Mouse (Mus musculus) forebrain, embryonic 14.5 days (tissue): ENCODE results near the gene Ccl17. TPM values are rescaled to one million over a fixed set of nuclear protein-coding genes. Genes with fewer than 3 reads are reported as not detected.

Experiments
- ATAC-seq: fragments of 200-750 bp; cut with Nextera tagmentation; 2 replicates; pipeline ENCODE4 v1.8.0; 2017; ENCODE audit warnings: mild to moderate bottlenecking, moderate library complexity
- DNase-seq: peaks from one replicate; pipeline ENCODE4 v3.0.0-alpha.2; 2015; ENCODE audit warnings: low spot score
- H3K27ac ChIP-seq: fragments of 300-500 bp; sonication (generic); 2 replicates; pipeline ENCODE4 v1.5.1; 2014; ENCODE audit warnings: low read depth, mild to moderate bottlenecking, control low read depth, low read length, moderate library complexity
- H3K27me3 ChIP-seq: fragments of 300-500 bp; sonication (generic); replicated peaks from 2 replicates; pipeline ENCODE4 v1.6.1; 2014; ENCODE audit warnings: low read length, control low read depth, mixed read lengths; ENCODE audit not compliant: control insufficient read depth, insufficient read depth
- H3K36me3 ChIP-seq: fragments of 300-500 bp; sonication (generic); 2 replicates; pipeline ENCODE4 v1.6.1; 2014; ENCODE audit warnings: low read length, control low read depth; ENCODE audit not compliant: control insufficient read depth, insufficient read depth
- H3K4me1 ChIP-seq: fragments of 300-500 bp; sonication (generic); 2 replicates; pipeline ENCODE4 v1.6.1; 2014; ENCODE audit warnings: antibody characterized with exemption, low read length, control low read depth; ENCODE audit not compliant: control insufficient read depth, insufficient read depth
- H3K4me2 ChIP-seq: fragments of 300-500 bp; sonication (generic); 2 replicates; pipeline ENCODE4 v1.6.1; 2014; ENCODE audit warnings: mild to moderate bottlenecking, control low read depth, low read length
- H3K4me3 ChIP-seq: fragments of 300-500 bp; sonication (generic); 2 replicates; pipeline ENCODE4 v1.5.1; 2014; ENCODE audit warnings: low read depth, low read length, control low read depth
- H3K9ac ChIP-seq: fragments of 300-500 bp; sonication (generic); 2 replicates; pipeline ENCODE4 v1.6.1; 2014; ENCODE audit warnings: mild to moderate bottlenecking, low read length, control low read depth, moderate library complexity
- H3K9me3 ChIP-seq: fragments of 300-500 bp; sonication (generic); replicated peaks from 2 replicates; pipeline ENCODE4 v1.6.1; 2016; ENCODE audit warnings: low read length, control low read depth, mixed read lengths; ENCODE audit not compliant: control insufficient read depth
- WGBS: fragments of 180-500 bp; shearing (Covaris S2); extraction: QIAGEN DNeasy Blood & Tissue Kit; methylation state at CpG from one replicate; pipeline ENCODE4 v1.1.7; 2014; 5-methylcytosine and 5-hydroxymethylcytosine counted together
- polyA plus RNA-seq: library from polyadenylated mRNA; unstranded; fragments of >200 nt; fragmentation: Nextera tagmentation; extraction: Ambion mirVana; gene quantifications from 2 replicates; pipeline ENCODE4 v1.2.1, GENCODE M21; 2014

Ccl17 gene
- polyA plus RNA-seq, 1 experiment from 2014 or later = 0.63 TPM

DNA sequence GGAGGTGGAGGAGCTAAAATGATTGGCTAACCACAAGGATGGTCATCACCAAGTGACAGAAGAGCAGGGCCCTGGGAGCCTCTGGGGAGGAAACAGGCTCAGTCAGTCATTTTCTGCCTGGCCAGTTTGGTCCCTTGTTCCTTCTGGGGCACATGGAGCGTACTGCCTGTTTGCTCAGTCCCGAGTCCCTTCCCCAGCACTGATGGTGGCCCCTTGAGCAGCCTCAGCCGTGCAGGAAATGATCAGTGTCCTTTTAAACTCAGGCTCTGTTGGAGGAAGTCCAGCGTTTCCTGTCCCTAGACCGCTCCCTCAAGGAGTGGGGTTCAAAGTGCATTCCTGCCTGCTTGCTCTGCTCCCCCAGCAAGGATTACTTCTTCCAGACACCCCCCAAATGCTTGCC is 31.8 kb upstream of the Ccl17 start:
- Histone ChIP-seq H3K9ac (no peak overlapping the region), H3K36me3 (no peaks in the 10 kb centered on the region), H3K4me3 (no peak overlapping the region), H3K9me3 (no peaks in the 10 kb centered on the region), H3K27me3 (no peaks in the 10 kb centered on the region), H3K27ac (no peak overlapping the region), H3K4me1 (peaks cover 8% of the 10 kb centered on the region), H3K4me2 (no peak overlapping the region)
- DNase-seq (no peak), ATAC-seq (peak; percentile 8; the same call in 1 of the 2 replicates)
- WGBS = 55% methylated on average over 5 of the region's 5 CpGs

GRCm38 (mm10) chr8:94778895-94779533 is 31.2 kb upstream of the Ccl17 start:
- no peaks in the 10 kb centered on the region for H3K9me3 ChIP-seq
- no peak overlapping the region for H3K4me3 ChIP-seq
- peak overlapping the region; percentile 36; the same call in 1 of the 2 replicates for H3K27ac ChIP-seq
- DNase-seq (no peak), ATAC-seq (peak; percentile 34; the same call in 1 of the 2 replicates)
- H3K9ac ChIP-seq = no peak overlapping the region
- peaks cover 3% of the 10 kb centered on the region; the same call in 1 of the 2 replicates for H3K4me1 ChIP-seq
- H3K36me3 ChIP-seq = no peaks in the 10 kb centered on the region
- no peak overlapping the region for H3K4me2 ChIP-seq
- no peaks in the 10 kb centered on the region for H3K27me3 ChIP-seq
- WGBS = 71% methylated on average over 10 of the region's 10 CpGs

GRCm38 (mm10) chr8:94779534-94780294 is 30.5 kb upstream of the Ccl17 start:
- no peak overlapping the region for H3K4me2 ChIP-seq
- H3K9me3 ChIP-seq = no peaks in the 10 kb centered on the region
- H3K27ac ChIP-seq = no peak overlapping the region
- no peak for DNase-seq
- H3K27me3 ChIP-seq = no peaks in the 10 kb centered on the region
- H3K4me1 ChIP-seq = no peaks in the 10 kb centered on the region
- no peak overlapping the region for H3K9ac ChIP-seq
- WGBS = 95% methylated on average over 16 of the region's 16 CpGs
- no peak for ATAC-seq
- H3K36me3 ChIP-seq = no peaks in the 10 kb centered on the region
- H3K4me3 ChIP-seq = no peak overlapping the region

GRCm38 (mm10) chr8:94780491-94781154 is 29.6 kb upstream of the Ccl17 start:
- H3K27me3 ChIP-seq = no peaks in the 10 kb centered on the region
- no peak overlapping the region for H3K4me3 ChIP-seq
- no peaks in the 10 kb centered on the region for H3K4me1 ChIP-seq
- no peaks in the 10 kb centered on the region for H3K9me3 ChIP-seq
- no peak overlapping the region for H3K4me2 ChIP-seq
- WGBS = 79% methylated on average over 21 of the region's 21 CpGs
- H3K9ac ChIP-seq = no peak overlapping the region
- ATAC-seq = no peak
- H3K36me3 ChIP-seq = no peaks in the 10 kb centered on the region
- H3K27ac ChIP-seq = no peak overlapping the region
- DNase-seq = no peak

- no peaks in the 10 kb centered on the region for H3K9me3 ChIP-seq
- DNase-seq (no peak), ATAC-seq (no peak)
- no peaks in the 10 kb centered on the region for H3K4me1 ChIP-seq
- no peak overlapping the region for H3K27ac ChIP-seq
- H3K4me2 ChIP-seq = no peak overlapping the region
- H3K4me3 ChIP-seq = no peak overlapping the region
- no peak overlapping the region for H3K9ac ChIP-seq
- 55% methylated on average over 7 of the region's 7 CpGs for WGBS
- H3K27me3 ChIP-seq = no peaks in the 10 kb centered on the region
- no peaks in the 10 kb centered on the region for H3K36me3 ChIP-seq
Measured at GRCm38 (mm10) chr8:94781155-94781837, 29.0 kb upstream of the Ccl17 start.

GRCm38 (mm10) chr8:94781838-94782235 is 28.4 kb upstream of the Ccl17 start:
- Histone ChIP-seq H3K4me3 (no peak overlapping the region), H3K36me3 (no peaks in the 10 kb centered on the region), H3K9me3 (no peaks in the 10 kb centered on the region), H3K4me2 (no peak overlapping the region), H3K9ac (no peak overlapping the region), H3K27ac (no peak overlapping the region), H3K27me3 (no peaks in the 10 kb centered on the region), H3K4me1 (no peaks in the 10 kb centered on the region)
- WGBS = 4% methylated on average over 11 of the region's 11 CpGs
- ATAC-seq = peak; percentile 37
- no peak for DNase-seq

GRCm38 (mm10) chr8:94783890-94784289 is 26.4 kb upstream of the Ccl17 start:
- Histone ChIP-seq H3K4me3 (no peak overlapping the region), H3K27ac (no peak overlapping the region), H3K4me1 (no peaks in the 10 kb centered on the region), H3K4me2 (no peak overlapping the region), H3K36me3 (no peaks in the 10 kb centered on the region), H3K9ac (no peak overlapping the region), H3K9me3 (no peaks in the 10 kb centered on the region), H3K27me3 (no peaks in the 10 kb centered on the region)
- ATAC-seq (no peak), DNase-seq (no peak)
- 73% methylated on average over 4 of the region's 4 CpGs for WGBS

- ATAC-seq (no peak), DNase-seq (no peak)
- WGBS = 74% methylated on average over 12 of the region's 12 CpGs
- Histone ChIP-seq H3K9ac (no peak overlapping the region), H3K4me1 (no peaks in the 10 kb centered on the region), H3K27me3 (no peaks in the 10 kb centered on the region), H3K27ac (no peak overlapping the region), H3K36me3 (no peaks in the 10 kb centered on the region), H3K4me3 (no peak overlapping the region), H3K4me2 (no peak overlapping the region), H3K9me3 (no peaks in the 10 kb centered on the region)
Measured at GRCm38 (mm10) chr8:94785247-94785985, 24.8 kb upstream of the Ccl17 start.
